Mouse (Mus musculus) forebrain, postnatal 0 days (tissue): ENCODE results near the gene Cfap77. TPM values are rescaled to one million over a fixed set of nuclear protein-coding genes. Genes with fewer than 3 reads are reported as not detected.

Experiments
- ATAC-seq: fragments of 200-750 bp; cut with Nextera tagmentation; 2 replicates; pipeline ENCODE4 v1.8.0; 2017; ENCODE audit warnings: mild to moderate bottlenecking, moderate library complexity
- DNase-seq: peaks from one replicate; pipeline ENCODE4 v3.0.0-alpha.2; 2015
- H3K27ac ChIP-seq: fragments of 300-500 bp; sonication (generic); 2 replicates; pipeline ENCODE4 v1.5.1; 2014; ENCODE audit warnings: low read depth, mild to moderate bottlenecking, antibody characterized with exemption, low read length, moderate library complexity, mixed read lengths
- H3K27me3 ChIP-seq: fragments of 300-500 bp; sonication (generic); 2 replicates; pipeline ENCODE4 v1.6.1; 2014; ENCODE audit warnings: mild to moderate bottlenecking, low read length, mixed read lengths; ENCODE audit not compliant: insufficient read depth
- H3K36me3 ChIP-seq: fragments of 300-500 bp; sonication (generic); 2 replicates; pipeline ENCODE4 v1.6.1; 2014; ENCODE audit warnings: mild to moderate bottlenecking, moderate library complexity; ENCODE audit not compliant: insufficient read depth
- H3K4me1 ChIP-seq: fragments of 300-500 bp; sonication (generic); 2 replicates; pipeline ENCODE4 v1.6.1; 2014; ENCODE audit warnings: antibody characterized with exemption; ENCODE audit not compliant: insufficient read depth
- H3K4me2 ChIP-seq: fragments of 300-500 bp; sonication (generic); 2 replicates; pipeline ENCODE4 v1.6.1; 2014; ENCODE audit warnings: low read depth, mild to moderate bottlenecking, moderate library complexity
- H3K4me3 ChIP-seq: fragments of 300-500 bp; sonication (generic); 2 replicates; pipeline ENCODE4 v1.5.1; 2014; ENCODE audit warnings: low read depth, low read length, mixed read lengths
- H3K9ac ChIP-seq: fragments of 300-500 bp; sonication (generic); 2 replicates; pipeline ENCODE4 v1.6.1; 2014; ENCODE audit warnings: mild to moderate bottlenecking
- H3K9me3 ChIP-seq: fragments of 300-500 bp; sonication (generic); 2 replicates; pipeline ENCODE4 v1.6.1; 2016; ENCODE audit warnings: low read length
- CTCF ChIP-seq: sonication (generic); IDR thresholded peaks from 2 replicates; pipeline ENCODE4 v1.5.1; 2016; ENCODE audit warnings: antibody characterized with exemption, control low read depth, low read depth
- WGBS: fragments of 180-500 bp; shearing (Covaris S2); extraction: QIAGEN DNeasy Blood & Tissue Kit; methylation state at CpG from one replicate; pipeline ENCODE4 v1.1.7; 2014; 5-methylcytosine and 5-hydroxymethylcytosine counted together
- polyA plus RNA-seq: library from polyadenylated mRNA; unstranded; fragments of >200 nt; fragmentation: Nextera tagmentation; extraction: Ambion mirVana; gene quantifications from 2 replicates; pipeline ENCODE4 v1.2.1, GENCODE M21; 2015
- total RNA-seq: library from RNA; depleted of rRNA; stranded (reverse); fragments of >200 nt; gene quantifications from 2 replicates; pipeline ENCODE4 v1.2.3, GENCODE M21; 2014

The Cfap77 gene
- total and polyA plus RNA-seq, 2 experiments from 2014 or later: 0.57 to 0.59 TPM

DNA sequence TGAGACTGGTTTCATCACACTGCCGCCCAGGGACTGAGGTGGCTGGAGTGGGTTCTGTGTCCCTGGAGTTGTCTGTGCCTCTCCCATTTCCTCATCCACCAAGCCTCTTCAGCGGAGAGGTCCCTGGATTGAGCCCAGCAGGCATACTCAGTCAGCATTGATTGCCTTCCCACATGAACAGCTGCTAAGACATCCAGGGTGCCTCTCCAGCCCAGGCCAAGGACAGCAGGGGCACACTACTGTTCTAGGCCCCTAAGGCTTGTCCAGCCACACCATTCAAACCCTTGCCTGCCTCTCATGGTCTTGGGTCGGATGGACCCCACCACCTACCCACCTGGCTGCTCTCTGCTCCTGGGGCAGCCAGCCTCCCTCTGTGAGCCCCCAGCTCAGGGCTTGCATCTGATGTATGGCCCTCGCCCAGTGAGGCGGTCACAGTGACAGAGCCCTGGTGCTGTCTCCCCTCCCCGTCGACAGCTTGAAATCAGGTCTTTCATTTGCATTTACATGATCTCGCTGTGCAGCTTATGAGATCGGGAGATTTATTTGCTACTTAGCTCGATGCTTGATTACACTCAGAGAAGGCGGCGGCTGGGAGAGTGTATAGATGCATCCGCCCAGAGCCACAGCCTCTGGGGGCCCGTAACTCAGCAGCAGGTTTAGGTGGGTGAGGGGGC, 57.6 kb downstream of the Cfap77 start:
- H3K4me3 ChIP-seq: no peak overlapping the region
- no peaks in the 10 kb centered on the region for H3K4me1 ChIP-seq
- no peaks in the 10 kb centered on the region for H3K9me3 ChIP-seq
- ATAC-seq: no peak; the same call in 1 of the 2 replicates
- H3K27me3 ChIP-seq: peaks cover 19% of the 10 kb centered on the region
- no peak for DNase-seq
- no peaks in the 10 kb centered on the region for H3K36me3 ChIP-seq
- H3K4me2 ChIP-seq: no peak overlapping the region
- TF ChIP-seq CTCF: no peak
- no peak overlapping the region for H3K9ac ChIP-seq
- no peak overlapping the region for H3K27ac ChIP-seq
- 32% methylated on average over 14 of the region's 14 CpGs for WGBS

DNA sequence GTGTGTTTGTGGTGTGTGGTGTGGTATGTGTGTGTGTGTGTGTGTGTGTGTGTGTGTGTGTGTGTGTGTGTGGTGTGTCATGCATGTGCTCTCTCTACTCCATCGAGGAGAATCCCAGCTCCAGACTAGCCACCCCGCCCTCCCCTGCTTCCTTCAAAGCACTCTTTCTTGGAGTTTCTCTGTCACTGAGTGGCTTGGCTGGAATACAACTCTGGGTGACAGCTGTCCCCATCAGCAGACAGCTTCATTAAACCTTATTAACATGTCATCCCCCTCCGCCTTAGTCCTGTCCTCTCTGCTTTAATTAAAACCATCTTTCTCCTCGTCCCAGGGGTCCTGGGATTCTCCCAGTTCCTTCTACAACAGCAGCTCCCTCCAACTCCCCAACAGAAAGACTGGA, 59.4 kb downstream of the Cfap77 start:
- ATAC-seq: no peak
- Histone ChIP-seq H3K27ac (no peak overlapping the region), H3K4me3 (no peak overlapping the region), H3K9ac (no peak overlapping the region), H3K9me3 (no peaks in the 10 kb centered on the region), H3K4me1 (no peaks in the 10 kb centered on the region), H3K4me2 (no peak overlapping the region), H3K36me3 (no peaks in the 10 kb centered on the region), H3K27me3 (peaks cover 7% of the 10 kb centered on the region; the same call in 1 of the 2 replicates)
- TF ChIP-seq CTCF: no peak
- WGBS: 35% methylated on average over 4 of the region's 4 CpGs
- DNase-seq: no peak

- H3K36me3 ChIP-seq: no peaks in the 10 kb centered on the region
- H3K4me2 ChIP-seq: no peak overlapping the region
- no peaks in the 10 kb centered on the region for H3K4me1 ChIP-seq
- H3K27me3 ChIP-seq: peaks cover 6% of the 10 kb centered on the region; the same call in 1 of the 2 replicates
- no peak for DNase-seq
- no peak for ATAC-seq
- TF ChIP-seq CTCF: no peak
- no peak overlapping the region for H3K27ac ChIP-seq
- H3K9ac ChIP-seq: no peak overlapping the region
- no peaks in the 10 kb centered on the region for H3K9me3 ChIP-seq
- no peak overlapping the region for H3K4me3 ChIP-seq
- WGBS: 77% methylated on average over 12 of the region's 12 CpGs
Measured at GRCm38 (mm10) chr2:28994014-28994413, 60.9 kb downstream of the Cfap77 start.

GRCm38 (mm10) chr2:28988781-28989180, 66.1 kb downstream of the Cfap77 start:
- Histone ChIP-seq H3K27me3 (peaks cover 8% of the 10 kb centered on the region), H3K4me2 (no peak overlapping the region), H3K4me1 (no peaks in the 10 kb centered on the region), H3K27ac (no peak overlapping the region), H3K9me3 (no peaks in the 10 kb centered on the region), H3K36me3 (no peaks in the 10 kb centered on the region), H3K9ac (no peak overlapping the region), H3K4me3 (no peak overlapping the region)
- TF ChIP-seq CTCF: no peak
- DNase-seq (no peak), ATAC-seq (no peak)
- WGBS: 95% methylated on average over 3 of the region's 3 CpGs

GRCm38 (mm10) chr2:28980080-28980910, 74.6 kb downstream of the Cfap77 start:
- no peak for DNase-seq
- 47% methylated on average over 20 of the region's 20 CpGs for WGBS
- H3K9ac ChIP-seq: no peak overlapping the region
- no peaks in the 10 kb centered on the region for H3K36me3 ChIP-seq
- no peak for TF ChIP-seq CTCF
- H3K27ac ChIP-seq: no peak overlapping the region
- H3K9me3 ChIP-seq: no peaks in the 10 kb centered on the region
- H3K4me1 ChIP-seq: no peaks in the 10 kb centered on the region
- peaks cover 11% of the 10 kb centered on the region; the same call in 1 of the 2 replicates for H3K27me3 ChIP-seq
- ATAC-seq: no peak
- H3K4me3 ChIP-seq: no peak overlapping the region
- no peak overlapping the region for H3K4me2 ChIP-seq

GRCm38 (mm10) chr2:28978461-28978860, 76.4 kb downstream of the Cfap77 start:
- Histone ChIP-seq H3K4me2 (no peak overlapping the region), H3K36me3 (no peaks in the 10 kb centered on the region), H3K27me3 (0 out of 2 replicates have a peak, but pooled peaks cover 5% of the 10 kb centered on the region), H3K4me3 (no peak overlapping the region), H3K27ac (no peak overlapping the region), H3K9ac (no peak overlapping the region), H3K4me1 (no peaks in the 10 kb centered on the region), H3K9me3 (no peaks in the 10 kb centered on the region)
- WGBS: 42% methylated on average over 4 of the region's 4 CpGs
- no peak for ATAC-seq
- DNase-seq: no peak
- no peak for TF ChIP-seq CTCF

DNA sequence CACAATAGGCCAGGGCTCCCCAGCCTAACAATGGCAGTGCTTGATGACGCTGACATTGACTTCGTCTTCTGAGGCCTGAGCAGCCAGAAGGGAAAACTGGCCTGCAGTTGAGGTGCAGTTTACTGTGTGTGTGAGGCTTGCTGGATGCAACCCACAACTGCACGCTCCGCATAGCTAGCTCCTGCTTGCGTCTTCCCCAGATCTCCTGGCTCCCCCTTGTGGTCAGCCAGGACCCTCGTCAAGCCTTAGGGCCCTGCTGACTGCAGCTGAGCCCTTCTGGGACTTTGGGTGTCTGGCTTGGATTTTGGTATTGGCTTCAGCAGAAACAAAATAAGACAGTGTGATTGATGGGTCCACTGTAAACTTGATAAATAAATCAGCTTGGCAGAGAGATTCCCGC, 78.2 kb downstream of the Cfap77 start:
- Histone ChIP-seq H3K9ac (no peak overlapping the region), H3K36me3 (no peaks in the 10 kb centered on the region), H3K4me3 (no peak overlapping the region), H3K9me3 (no peaks in the 10 kb centered on the region), H3K27ac (no peak overlapping the region), H3K27me3 (0 out of 2 replicates have a peak, but pooled peaks cover 5% of the 10 kb centered on the region), H3K4me2 (no peak overlapping the region), H3K4me1 (no peaks in the 10 kb centered on the region)
- peak; percentile 89 for TF ChIP-seq CTCF
- 14% methylated on average over 7 of the region's 7 CpGs for WGBS
- peak; percentile 81 for ATAC-seq
- DNase-seq: peak; percentile 79
